Mouse (Mus musculus) liver, embryonic 14.5 days (tissue): ENCODE results near the gene Rgs10. TPM values are rescaled to one million over a fixed set of nuclear protein-coding genes. Genes with fewer than 3 reads are reported as not detected.
A peak's percentile ranks its signal among the peaks of the same experiment; 100 is the strongest.

ENCODE experiments used
- ATAC-seq: fragments of 200-750 bp; cut with Nextera tagmentation; 2 replicates; pipeline ENCODE4 v1.8.0; 2017; ENCODE audit warnings: moderate number of reproducible peaks, mild to moderate bottlenecking, moderate library complexity; ENCODE audit not compliant: insufficient read depth
- DNase-seq, 3 experiments: peaks; one replicate each; pipeline ENCODE4 v3.0.0-alpha.2; 2012 to 2013; ENCODE audit warnings: low read depth in 3 of 3, low spot score in 3 of 3
- H3K27ac ChIP-seq: fragments of 300-500 bp; sonication (generic); 2 replicates; pipeline ENCODE4 v1.5.1; 2014; ENCODE audit warnings: moderate library complexity, mild to moderate bottlenecking, control low read depth, inconsistent platforms
- H3K27me3 ChIP-seq: fragments of 300-500 bp; sonication (generic); 2 replicates; pipeline ENCODE4 v1.6.1; 2014; ENCODE audit warnings: mild to moderate bottlenecking, low read length, moderate library complexity; ENCODE audit not compliant: control insufficient read depth, insufficient read depth
- H3K36me3 ChIP-seq: fragments of 300-500 bp; sonication (generic); replicated peaks from 2 replicates; pipeline ENCODE4 v1.6.1; 2014; ENCODE audit warnings: low read depth; ENCODE audit not compliant: control insufficient read depth, insufficient read depth
- H3K4me1 ChIP-seq, 2 experiments: fragments of 200-500 bp in 1 of 2; fragments of 300-500 bp in 1 of 2; sonication (generic) in 1 of 2; replicated peaks; 2 replicates each; pipeline ENCODE4 v1.6.1; 2012 to 2014; ENCODE audit warnings: antibody characterized with exemption in 1 of 2, inconsistent platforms in 1 of 2, low read length in 1 of 2; ENCODE audit not compliant: control insufficient read depth in 2 of 2, insufficient read depth in 2 of 2
- H3K4me2 ChIP-seq: fragments of 300-500 bp; sonication (generic); 2 replicates; pipeline ENCODE4 v1.6.1; 2014; ENCODE audit warnings: low read depth, mild to moderate bottlenecking, control low read depth, moderate library complexity
- H3K4me3 ChIP-seq, 2 experiments: fragments of 200-500 bp in 1 of 2; fragments of 300-500 bp in 1 of 2; sonication (generic) in 1 of 2; 2 replicates each; pipeline ENCODE4 v1.5.1; 2012 to 2014; ENCODE audit warnings: low read depth in 2 of 2, low read length in 2 of 2, mild to moderate bottlenecking in 2 of 2, control low read depth in 1 of 2, inconsistent platforms in 1 of 2, moderate library complexity in 1 of 2; ENCODE audit not compliant: insufficient read depth in 1 of 2
- H3K9ac ChIP-seq: fragments of 300-500 bp; sonication (generic); replicated peaks from 2 replicates; pipeline ENCODE4 v1.6.1; 2014; ENCODE audit warnings: mild to moderate bottlenecking, control low read depth, moderate library complexity
- H3K9me3 ChIP-seq: fragments of 300-500 bp; sonication (generic); 2 replicates; pipeline ENCODE4 v1.6.1; 2016; ENCODE audit warnings: low read length, mixed read lengths; ENCODE audit not compliant: control insufficient read depth
- CTCF ChIP-seq: IDR thresholded peaks from 2 replicates; pipeline ENCODE4 v1.5.1; 2016; ENCODE audit warnings: antibody characterized with exemption, low read depth, control low read depth
- EP300 ChIP-seq: IDR thresholded peaks from 2 replicates; pipeline ENCODE4 v1.6.1; 2016; ENCODE audit warnings: antibody characterized with exemption, low read depth
- WGBS: fragments of 180-500 bp; shearing (Covaris S2); extraction: QIAGEN DNeasy Blood & Tissue Kit; methylation state at CpG from one replicate; pipeline ENCODE4 v1.1.7; 2014; ENCODE audit not compliant: insufficient replicate concordance; 5-methylcytosine and 5-hydroxymethylcytosine counted together
- polyA plus RNA-seq, 2 experiments: library from polyadenylated mRNA; depleted of rRNA in 1 of 2; stranded (reverse) in 1 of 2; unstranded in 1 of 2; fragments of >200 nt; fragmentation: Nextera tagmentation in 1 of 2; extraction: Ambion mirVana in 1 of 2; gene quantifications; 2 replicates each; pipeline versions ENCODE4 v1.2.1 to v1.2.3; 2012 to 2014

Rgs10 gene
- polyA plus RNA-seq, 2 experiments: 36.3 to 45.8 TPM

GRCm38 (mm10) chr7:128356868-128357755 lies 61.4 kb downstream of the Rgs10 start:
- DNase-seq (no peak), ATAC-seq (0 out of 2 replicates have a peak, but pooled peaks have one; percentile 28)
- Histone ChIP-seq H3K9me3 (no peaks in the 10 kb centered on the region), H3K4me2 (no peak overlapping the region), H3K27ac (no peak overlapping the region), H3K4me3 (no peak overlapping the region), H3K36me3 (no peaks in the 10 kb centered on the region), H3K9ac (no peak overlapping the region), H3K4me1 (no peaks in the 10 kb centered on the region), H3K27me3 (no peaks in the 10 kb centered on the region)
- TF ChIP-seq EP300: no peak
- TF ChIP-seq CTCF: peak; percentile 58
- 49% methylated on average over 9 of the region's 9 CpGs for WGBS

GRCm38 (mm10) chr7:128355463-128355862 lies 63.1 kb downstream of the Rgs10 start:
- Histone ChIP-seq H3K4me1 (no peaks in the 10 kb centered on the region), H3K9ac (no peak overlapping the region), H3K4me2 (no peak overlapping the region), H3K27ac (no peak overlapping the region), H3K27me3 (no peaks in the 10 kb centered on the region), H3K36me3 (no peaks in the 10 kb centered on the region), H3K4me3 (no peak overlapping the region), H3K9me3 (no peaks in the 10 kb centered on the region)
- DNase-seq (no peak), ATAC-seq (no peak)
- WGBS: 77% methylated on average over 5 of the region's 5 CpGs
- TF ChIP-seq EP300 (no peak), CTCF (no peak)

DNA sequence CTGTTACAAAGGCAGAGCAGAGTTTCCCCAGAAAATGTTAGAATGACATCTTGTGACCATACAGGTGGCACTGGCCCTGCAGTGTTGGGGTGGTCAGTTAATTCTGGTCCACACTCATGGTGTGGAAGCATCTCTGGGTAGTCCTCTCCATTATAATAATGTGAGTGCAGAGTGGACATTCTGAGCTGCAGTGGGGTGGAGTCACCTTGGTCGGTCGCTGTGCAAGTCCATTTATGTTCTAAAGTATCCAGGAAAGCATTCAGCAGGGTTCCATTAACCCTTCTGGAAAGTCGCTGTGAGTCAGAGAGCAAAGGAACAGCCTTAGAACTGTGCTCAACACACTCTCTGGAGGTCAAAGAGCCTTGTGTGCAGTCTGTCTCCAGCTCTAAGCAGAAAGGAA lies 65.8 kb downstream of the Rgs10 start:
- H3K4me3 ChIP-seq: no peak overlapping the region
- TF ChIP-seq EP300 (no peak), CTCF (no peak)
- ATAC-seq: no peak
- DNase-seq: no peak
- no peaks in the 10 kb centered on the region for H3K4me1 ChIP-seq
- no peak overlapping the region for H3K9ac ChIP-seq
- WGBS: 46% methylated on average over 3 of the region's 3 CpGs
- H3K9me3 ChIP-seq: no peaks in the 10 kb centered on the region
- H3K4me2 ChIP-seq: no peak overlapping the region
- H3K36me3 ChIP-seq: no peaks in the 10 kb centered on the region
- H3K27ac ChIP-seq: no peak overlapping the region
- H3K27me3 ChIP-seq: no peaks in the 10 kb centered on the region

DNA sequence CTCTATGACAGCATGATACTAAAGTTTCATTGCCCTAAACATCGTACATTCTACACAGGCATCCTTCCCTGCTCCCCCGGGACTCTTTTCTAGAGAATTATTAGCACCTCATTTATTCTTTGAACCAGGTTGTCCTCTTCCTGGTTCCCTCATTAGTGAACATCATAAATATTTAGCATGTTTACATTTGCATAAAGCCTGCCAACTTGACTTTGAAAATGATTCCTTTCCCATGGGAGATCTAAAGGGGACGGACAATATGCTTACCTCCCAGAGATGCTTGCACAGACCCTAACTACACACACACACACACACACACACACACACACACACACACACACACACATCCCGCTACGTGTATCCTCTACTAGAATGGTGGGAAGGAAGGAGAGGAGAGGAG lies 67.4 kb downstream of the Rgs10 start:
- Histone ChIP-seq H3K4me1 (no peaks in the 10 kb centered on the region), H3K9ac (no peak overlapping the region), H3K27ac (no peak overlapping the region), H3K36me3 (no peaks in the 10 kb centered on the region), H3K9me3 (no peaks in the 10 kb centered on the region), H3K27me3 (no peaks in the 10 kb centered on the region), H3K4me2 (no peak overlapping the region), H3K4me3 (no peak overlapping the region)
- TF ChIP-seq CTCF (no peak), EP300 (no peak)
- 65% methylated on average over 5 of the region's 5 CpGs for WGBS
- no peak for ATAC-seq
- DNase-seq: no peak

- Histone ChIP-seq H3K4me1 (no peaks in the 10 kb centered on the region), H3K27ac (no peak overlapping the region), H3K4me2 (no peak overlapping the region), H3K9ac (no peak overlapping the region), H3K4me3 (no peak overlapping the region), H3K36me3 (no peaks in the 10 kb centered on the region), H3K27me3 (no peaks in the 10 kb centered on the region), H3K9me3 (no peaks in the 10 kb centered on the region)
- no peak for TF ChIP-seq CTCF
- TF ChIP-seq EP300: no peak
- 63% methylated on average over 7 of the region's 7 CpGs for WGBS
- ATAC-seq (no peak), DNase-seq (no peak)
Measured at GRCm38 (mm10) chr7:128350316-128350715, 68.2 kb downstream of the Rgs10 start.
